Mouse (Mus musculus) mature B cell (primary cell): ENCODE measurements around the gene Rufy1.

Source experiments
- in situ Hi-C: fragments of 300-500 bp; cut with MboI; formaldehyde crosslinking; loops from 2 replicates; pipeline ENCODE4 v1.14.3; 2019

Gene Rufy1

DNA sequence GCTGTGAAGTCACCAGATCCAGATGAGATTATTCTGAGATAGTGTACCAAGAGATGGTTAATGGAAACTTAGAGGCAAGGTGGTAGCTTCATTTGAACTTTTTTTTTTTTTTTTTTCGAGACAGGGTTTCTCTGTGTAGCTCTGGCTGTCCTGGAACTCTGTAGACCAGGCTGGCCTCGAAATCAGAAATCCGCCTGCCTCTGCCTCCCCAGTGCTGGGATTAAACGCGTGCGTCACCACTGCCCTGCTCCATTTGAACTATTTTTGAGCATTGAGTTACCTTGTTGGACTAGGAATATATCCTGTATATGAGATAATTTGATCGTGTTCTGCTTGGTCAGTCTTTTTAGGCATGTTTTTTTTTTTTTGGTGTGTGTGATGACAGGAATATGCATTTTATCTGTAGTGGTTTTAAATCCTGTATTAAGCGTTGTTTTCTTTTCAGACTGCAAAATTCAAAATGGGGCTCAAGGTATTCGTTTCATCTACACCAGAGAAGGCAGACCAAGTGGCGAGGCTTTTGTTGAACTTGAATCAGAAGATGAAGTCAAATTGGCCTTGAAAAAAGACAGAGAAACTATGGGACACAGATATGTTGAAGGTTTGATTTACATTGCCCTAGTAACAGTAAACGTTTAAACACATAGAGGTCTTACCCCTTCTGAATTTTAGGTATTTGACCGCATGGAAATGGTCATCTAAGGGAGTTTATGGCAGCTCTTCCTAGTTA is 51.7 kb downstream of the Rufy1 start:
- in situ Hi-C loops, result no loop called here

DNA sequence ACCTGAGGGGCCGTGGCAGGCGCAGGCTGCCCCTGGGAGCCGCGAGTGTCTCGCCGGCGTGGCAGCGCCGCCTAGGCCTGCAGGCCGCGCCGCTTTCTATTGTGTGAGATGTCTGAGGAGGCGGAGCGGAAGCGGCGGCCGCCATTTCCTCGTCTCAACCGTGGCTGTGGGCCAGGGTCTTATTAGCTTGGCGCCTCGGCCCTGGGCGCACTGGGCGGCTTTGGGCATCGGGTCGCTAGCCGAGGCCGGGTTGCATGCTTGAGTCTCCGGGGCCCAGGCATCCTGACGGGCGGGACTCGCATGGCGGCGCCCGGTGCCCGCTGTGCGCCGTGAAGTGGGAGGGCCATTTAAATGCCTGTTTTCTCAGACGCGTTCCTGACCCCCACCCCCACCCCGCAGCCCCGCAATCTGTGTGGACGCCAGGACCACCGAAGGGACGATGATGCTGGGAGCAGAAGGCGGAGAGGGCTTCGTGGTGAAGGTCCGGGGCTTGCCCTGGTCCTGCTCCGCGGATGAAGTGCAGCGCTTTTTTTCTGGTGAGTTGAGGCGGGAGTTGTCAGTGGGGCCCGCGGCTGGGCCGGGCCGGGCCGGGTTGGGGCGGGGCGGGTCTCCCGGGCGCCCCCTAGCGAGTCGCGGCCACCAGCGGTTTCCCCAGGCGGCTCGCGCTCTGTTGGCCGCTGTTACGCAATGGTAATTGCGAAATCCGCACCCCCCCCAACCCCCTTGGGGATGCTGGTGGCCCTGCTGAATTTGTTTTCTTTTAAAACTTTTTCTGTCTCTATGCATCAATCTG is 52.8 kb downstream of the Rufy1 start:
- in situ Hi-C loops, result no loop called here

DNA sequence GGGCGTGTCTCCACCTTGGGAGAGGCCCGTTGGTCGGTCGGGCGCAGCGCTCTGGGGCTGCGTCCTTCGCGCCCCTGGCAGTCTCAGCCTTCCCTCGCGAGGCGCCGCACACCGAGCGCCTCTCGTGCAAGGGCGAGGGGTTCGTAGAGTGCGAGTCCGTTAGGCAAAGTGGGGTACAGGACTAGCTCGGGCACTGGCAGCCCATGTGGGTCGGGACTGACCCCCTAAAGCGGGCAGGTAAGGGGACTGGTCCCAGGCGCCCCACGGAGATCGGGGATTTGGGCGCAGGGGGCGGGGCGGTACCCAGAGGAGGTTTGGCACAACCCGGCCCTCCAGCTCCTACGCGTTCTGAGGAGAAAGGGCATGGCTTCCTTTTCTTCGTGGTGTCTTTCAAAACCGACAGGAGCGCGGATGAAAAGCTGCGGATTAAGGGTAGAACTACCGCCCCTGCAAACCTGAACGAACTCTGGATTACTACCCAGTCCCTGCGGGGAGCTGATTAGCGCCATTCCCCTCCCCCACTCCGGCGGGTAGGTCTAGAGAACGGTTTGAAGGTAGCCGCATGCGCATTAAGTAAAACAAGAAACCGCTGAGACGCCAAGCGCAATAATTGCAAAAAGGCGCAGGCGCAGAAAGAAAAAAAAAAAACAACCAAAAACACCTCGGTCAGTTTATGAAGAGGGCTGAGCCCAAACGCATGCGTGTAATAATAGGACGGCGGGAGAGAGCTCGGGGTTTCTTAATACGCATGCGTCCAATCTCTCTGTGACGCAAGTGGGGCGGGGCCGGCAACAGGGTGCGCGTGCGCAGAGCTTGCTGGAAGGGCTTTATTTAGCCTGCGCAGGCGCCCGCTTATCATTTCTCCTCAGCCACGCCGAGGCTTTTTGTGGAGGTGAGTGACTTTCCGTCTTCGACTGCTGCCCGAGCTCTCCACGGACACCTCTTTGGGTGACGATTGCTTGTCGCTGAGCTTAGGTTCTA is 53.7 kb downstream of the Rufy1 start, which contains the start of gene Hnrnph1:
Gene Hnrnph1, plus strand, starts transcription at position 80 of the 981 bp plus-strand sequence.
- in situ Hi-C loops, result no loop called here

DNA sequence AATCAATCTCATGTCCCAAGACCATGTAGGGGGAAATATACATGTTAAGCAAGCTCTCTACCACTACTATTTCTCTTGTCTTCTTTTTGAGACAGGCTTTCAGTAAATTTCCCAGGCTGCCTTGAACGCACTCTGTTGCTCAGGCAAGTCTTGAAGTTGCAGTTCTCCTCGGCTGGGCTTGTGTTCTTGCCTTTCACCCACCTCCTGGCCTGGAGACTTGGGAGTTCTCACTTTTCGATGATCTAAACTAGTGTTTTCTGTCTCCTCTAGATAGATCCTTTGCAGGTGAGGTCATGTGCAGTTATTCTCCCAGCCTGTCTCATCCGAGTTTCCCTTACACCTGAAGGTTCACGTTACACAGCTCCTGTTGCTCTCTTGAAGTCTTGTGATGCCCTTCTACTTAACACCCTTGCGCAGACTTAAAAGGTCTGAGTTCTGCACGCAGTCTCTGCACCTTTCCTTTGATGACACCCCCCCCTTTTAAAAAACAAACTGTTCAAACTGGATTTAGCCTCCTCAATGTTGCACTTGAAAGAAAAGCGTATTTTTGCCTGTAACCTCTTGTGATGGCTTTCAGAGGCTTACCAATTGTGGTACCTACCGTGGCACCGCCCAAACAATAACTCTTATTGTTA is 54.7 kb downstream of the Rufy1 start:
- in situ Hi-C loops, result no loop called here

DNA sequence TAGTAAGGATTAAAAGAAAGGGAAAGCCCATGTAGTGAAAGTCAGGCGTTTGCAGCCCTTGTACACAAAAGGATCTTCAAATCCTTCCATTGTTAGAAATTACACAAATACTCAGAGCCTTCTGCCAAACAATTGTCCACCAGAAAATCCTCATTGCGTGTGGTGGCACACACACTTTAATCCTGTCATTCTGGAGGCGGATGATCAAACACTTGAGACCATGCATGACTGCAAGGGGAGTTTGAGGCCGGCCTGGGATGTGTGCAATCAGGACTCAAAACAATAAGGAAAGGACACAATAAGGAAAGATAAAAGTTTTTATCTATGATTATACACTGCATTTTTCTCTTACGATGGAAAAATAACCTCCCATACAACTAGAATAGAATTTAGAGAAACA is 55.5 kb downstream of the Rufy1 start:
- in situ Hi-C loops, result no loop called here

DNA sequence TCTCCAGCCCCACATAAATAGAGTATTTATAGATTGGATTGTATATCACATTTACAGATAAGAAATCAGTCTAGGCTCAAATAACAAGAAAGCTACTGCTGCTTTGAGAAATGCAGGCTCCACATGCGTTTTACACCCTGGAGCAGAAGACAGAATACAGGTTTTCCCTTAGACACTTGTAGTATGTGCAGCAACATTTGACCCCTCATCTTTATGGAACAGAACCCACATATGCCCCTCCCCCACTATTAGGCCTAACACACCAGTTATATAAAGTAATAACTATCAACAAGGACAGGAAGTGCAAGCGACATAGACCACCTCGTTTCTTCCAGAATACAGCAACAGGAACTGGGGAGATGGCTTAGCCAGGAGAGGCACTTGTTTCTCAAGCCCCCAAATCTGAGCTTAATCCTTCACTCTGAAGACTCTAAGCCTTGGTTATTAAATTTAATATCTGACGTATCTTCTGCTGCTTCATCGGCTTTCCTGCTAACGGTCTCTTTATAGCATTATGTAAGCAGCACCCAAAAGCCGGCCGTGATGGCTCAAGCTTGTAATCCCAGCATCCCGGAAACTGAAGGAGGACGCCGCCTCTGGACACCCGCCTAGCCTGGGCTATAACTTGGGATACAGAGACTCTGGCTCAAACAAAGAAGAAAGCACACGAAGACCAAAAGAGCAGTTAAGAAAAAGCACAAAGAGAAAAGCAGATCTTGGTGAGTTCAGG is 56.5 kb downstream of the Rufy1 start:
- in situ Hi-C loops, result no loop called here

DNA sequence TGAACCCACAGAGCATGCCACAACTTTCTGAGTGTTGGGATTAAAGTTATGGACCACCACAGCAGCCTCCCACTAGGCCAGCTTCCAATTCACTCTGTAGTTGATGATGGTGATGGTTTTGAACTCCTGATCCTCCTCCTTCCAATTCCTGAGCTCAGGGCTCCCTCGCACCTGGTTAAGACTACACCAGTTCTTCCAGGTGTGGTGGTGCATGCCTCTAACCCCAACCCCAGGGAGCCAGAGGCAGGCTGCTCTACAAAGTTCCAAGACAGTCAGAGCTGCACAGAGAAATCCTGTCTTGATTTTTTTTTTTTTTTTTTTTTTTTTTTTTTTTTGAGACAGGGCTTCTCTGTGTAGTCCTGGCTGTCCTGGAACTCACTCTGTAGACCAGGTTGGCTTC is 57.3 kb downstream of the Rufy1 start:
- in situ Hi-C loops, result no loop called here

DNA sequence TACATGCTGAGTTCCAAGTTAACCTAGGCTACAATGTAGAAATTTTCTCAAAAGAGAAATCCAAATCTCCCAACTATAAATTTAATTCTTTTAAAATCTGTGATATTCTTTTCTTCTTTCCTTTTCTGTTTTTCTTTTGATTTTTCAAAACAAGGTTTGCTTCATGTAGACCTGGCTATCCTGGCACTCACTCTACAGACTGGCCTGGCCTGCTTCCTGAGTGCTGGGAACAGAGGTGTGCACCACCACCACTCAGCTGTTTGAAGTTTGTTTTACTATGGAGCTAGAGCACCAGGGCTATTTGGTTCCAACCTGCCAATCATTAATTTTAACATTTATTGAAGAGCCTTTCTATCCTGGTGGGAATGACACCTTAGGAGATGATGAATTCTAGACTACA is 57.8 kb downstream of the Rufy1 start:
- in situ Hi-C loops, result no loop called here

DNA sequence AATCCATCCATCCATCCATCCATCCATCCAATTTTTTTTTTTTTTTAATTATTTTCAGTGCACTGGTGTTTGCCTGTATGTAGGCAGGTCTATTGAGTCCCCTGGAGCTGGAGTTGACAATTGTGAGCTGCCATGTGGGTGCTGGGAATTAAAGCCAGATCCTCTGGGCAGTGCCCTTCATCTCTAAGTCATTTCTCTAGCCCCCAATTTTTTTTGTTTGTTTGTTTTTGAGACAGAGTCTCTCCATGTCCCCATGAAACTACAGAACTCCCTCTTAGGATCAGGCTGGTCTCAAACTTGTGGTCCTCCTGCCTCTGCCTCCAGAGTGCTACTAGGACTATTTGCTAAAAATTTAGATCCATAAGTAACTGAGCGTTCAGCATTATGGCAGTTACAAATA is 59.0 kb downstream of the Rufy1 start:
- in situ Hi-C loops, result no loop called here

DNA sequence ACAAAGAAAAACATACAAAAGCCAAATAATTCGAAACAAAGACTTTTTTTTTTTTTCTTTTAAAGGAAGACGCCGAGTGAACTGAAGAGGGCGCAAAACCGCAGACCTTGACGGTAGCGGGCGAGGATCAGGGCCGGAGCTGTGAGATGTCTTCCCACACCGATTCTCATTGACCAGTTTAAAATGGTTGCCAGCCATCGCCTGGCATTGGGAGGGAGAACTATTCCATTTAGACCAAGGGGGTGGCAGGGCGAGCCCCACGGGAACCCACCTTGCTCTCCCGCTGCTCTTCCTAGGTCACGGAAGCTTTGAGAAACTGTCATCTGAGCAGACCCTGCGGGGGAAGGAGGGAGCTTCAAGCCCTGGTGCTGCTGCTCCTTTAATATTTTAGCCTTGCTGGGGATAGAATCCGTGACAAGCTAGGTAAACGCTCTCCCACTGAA is 59.5 kb downstream of the Rufy1 start:
- in situ Hi-C loops, result no loop called here

DNA sequence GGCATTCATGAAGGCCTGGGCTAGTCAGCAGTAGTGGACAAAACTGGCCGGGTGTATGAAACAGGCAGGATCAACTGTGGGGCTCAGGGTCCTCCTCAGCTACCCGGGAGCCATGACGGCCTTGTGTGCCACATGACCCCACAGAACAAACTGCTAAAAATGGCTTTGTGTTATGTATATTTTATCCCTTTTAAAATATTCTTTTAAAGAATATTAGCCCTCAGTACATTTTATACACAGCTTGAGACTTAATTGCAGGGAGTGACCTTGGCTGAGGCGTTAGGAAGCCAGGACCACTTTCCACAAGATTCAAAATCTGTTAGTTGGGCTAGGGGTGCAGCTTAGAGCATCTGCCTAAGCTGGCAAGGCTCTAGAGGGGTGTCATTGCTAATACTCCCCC is 60.0 kb downstream of the Rufy1 start:
- in situ Hi-C loops, result no loop called here

DNA sequence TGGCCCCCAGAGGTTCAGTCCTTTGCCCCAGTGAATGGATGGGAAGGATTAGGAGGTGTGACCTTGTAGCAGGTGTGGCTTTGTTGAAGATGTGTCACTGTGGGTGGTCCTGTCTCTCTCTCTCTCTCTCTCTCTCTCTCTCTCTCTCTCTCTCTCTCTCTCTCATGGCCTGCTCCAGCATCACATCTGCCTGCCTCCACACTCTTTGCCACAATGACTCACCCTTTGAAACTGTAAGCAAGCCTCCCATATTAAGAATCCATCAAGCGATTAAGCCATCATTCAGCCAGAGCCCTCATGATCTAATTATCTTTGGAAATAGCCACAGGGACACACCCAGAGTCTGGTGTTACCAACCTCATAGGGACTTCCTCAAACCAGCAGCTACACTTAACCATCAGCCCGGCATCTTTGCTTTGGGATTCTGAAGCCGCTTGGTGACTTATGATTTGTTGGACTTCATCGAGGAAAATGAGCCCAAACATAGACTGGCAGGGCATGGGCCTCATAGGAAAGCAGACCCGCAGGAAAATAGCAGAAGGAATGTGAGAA is 61.5 kb downstream of the Rufy1 start:
- in situ Hi-C loops, result no loop called here

DNA sequence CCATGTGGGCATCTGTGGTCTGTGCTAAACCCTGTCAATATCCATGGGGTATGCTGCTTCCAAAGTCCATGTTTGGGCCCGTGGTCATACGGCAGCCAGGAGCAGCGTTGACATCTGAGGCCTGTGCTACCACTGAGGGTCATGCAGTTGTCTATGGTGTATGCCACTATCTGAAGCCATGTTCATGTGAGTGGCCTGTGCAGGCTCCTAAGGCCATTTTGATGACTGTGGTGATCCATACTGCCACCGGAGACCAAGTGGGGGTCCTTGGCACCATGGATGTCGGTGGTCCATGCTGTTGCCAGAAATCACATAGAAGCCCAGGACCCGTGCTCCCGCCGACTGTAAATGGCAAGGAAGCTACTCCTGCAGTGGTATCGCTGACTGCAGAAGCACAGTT is 63.4 kb downstream of the Rufy1 start:
- in situ Hi-C loops, result no loop called here

DNA sequence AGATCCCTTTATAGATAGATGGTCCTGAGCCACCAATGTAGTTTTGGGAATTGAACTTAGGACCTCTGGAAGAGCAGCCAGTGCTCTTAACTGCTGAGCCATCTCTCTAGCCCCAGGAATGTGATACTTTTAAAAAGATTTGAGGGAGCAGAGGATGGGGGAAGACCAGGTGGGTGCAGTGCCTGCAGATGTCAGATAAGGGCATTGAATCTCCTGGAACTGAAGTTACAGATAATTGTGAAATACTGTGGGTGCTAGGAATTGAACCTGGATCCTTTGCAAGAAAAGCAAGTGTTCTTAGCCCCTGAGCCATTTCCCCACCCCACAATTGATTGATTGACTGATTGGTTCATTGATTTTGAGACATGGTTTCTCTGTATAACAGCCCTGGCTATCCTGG is 65.6 kb downstream of the Rufy1 start:
- in situ Hi-C loops, result no loop called here

DNA sequence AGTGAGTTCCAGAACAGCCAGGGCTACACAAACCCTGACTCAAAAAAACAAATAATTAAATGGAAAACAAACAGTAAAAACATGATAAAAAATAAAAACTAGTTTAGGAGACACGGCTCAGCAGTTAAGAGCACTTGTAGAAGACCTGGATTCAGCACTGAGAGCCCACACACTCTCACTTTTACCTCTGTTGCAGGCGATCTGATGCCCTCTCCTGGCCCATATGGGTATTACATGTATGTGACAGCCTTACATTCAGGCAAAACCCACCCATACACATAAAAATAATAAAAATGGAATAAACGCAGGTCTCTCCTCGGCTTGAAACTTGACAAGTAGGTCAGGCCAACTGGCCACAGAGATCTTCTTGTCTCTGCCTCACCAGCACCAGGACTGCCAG is 66.4 kb downstream of the Rufy1 start:
- in situ Hi-C loops, result loop anchor here (5.0 kb wide), 1 partner anchor 37 kb away; the partner anchor contains the start of gene Canx

DNA sequence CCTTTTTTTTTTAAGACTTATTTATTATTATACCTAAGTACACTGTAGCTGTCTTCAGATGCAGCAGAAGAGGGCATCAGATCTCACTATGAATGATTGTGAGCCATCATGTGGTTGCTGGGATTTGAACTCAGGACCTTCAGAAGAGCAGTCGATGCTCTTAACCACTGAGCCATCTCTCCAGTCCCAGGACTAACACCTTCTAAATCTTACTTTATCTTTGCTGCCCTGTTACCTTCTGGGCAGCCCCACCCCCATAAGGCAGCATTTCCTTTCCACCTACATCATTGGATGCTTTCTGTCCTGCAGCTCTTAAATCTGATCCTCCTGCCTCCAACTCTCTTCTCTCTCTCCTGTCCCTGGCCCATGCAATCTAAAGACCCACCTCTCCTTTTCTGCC is 69.6 kb downstream of the Rufy1 start:
- in situ Hi-C loops, result loop anchor here (5.0 kb wide), 1 partner anchor 34 kb away; the partner anchor contains the start of gene Canx

DNA sequence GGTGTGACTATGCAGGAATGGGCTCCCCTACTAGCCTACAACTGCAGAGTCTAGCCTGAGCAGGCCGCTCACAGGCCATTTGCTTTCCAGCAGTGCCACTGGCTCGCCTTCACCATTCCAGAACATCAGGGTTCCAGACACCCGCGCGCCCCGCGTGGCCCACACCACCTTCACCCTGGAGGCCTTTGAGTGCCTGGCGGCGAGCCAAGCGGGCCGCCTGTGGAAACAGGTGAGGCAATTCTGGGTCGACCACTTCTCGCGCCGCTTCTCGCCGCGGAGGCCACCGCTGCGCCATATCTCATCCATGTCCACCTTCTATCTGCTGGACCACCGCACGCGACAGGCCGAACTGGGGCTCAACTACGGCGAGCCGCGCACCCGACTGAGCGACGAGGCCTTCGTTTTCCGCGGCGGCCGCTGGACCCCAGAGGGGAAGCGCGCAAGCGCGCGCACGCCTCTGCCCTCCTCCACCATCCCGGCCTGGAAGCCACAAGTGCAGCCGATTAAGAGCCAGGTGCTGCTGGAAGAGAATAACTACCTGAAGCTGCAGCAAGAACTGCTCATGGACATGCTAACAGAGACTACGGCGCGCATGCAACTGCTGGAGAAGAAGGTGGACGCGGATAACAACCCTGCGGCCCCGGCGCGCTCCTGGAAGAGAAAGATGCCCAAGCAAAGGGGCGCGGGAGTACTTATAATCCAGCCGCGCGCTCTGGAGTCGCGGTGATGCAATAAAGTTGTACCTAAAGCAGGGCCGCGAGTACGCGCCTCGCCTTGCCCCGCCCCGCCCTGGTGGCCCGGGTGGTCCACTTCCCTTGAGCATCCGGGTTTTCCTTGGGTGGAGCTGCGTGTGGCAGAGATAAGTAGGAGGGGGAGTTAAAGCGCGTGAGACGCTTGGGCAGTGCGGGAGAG is 71.7 kb downstream of the Rufy1 start:
- in situ Hi-C loops, result no loop called here

DNA sequence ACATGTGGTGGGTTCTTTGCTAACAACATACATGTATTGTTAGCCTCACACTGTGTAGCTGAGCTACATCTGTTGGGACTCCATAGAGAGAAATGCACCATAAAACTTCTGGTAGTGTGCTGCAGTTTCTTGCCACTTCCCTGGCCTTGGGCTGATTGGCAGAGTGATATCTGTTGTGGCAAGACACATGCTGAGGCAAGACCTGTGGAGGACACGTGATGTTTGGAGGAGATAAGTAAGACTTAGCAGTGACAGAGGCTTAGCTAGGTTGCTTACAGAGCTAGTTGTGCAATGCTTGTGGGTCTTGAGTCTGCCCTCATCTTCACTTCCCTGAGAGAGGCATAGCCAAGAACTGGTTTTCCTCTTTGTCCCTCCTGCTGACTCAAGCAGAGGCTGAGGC is 75.5 kb downstream of the Rufy1 start:
- in situ Hi-C loops, result no loop called here

DNA sequence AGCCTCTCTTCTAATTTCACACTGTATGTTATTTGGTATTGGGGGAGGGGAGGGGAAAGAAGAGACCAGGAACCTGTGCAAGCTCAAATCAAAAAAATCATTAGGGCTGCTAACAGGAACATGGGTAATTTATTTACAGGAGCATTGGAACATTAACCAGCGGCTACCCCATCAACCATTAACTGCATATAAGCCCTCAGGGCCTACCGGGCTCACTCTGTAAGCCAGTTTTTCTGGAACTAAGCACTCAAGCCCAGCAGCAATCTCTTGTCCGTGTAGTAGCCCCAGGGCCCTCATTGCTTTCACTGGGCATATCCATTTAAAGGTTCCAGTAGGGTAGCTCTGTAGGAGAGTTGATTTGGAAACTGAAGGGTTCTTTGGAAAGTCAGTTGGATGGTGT is 76.1 kb downstream of the Rufy1 start:
- in situ Hi-C loops, result no loop called here
